Mouse (Mus musculus) bone marrow macrophage, adult 2 months (primary cell): ENCODE measurements around the gene Zfp866.

Source experiments
- CTCF ChIP-seq: IDR thresholded peaks from 2 replicates; pipeline ENCODE4 v1.5.1; 2012; ENCODE audit warnings: low read depth, mild to moderate bottlenecking, low read length, moderate library complexity
- POLR2A ChIP-seq: IDR thresholded peaks from 2 replicates; pipeline ENCODE4 v1.6.1; 2012; ENCODE audit warnings: mild to moderate bottlenecking, low read depth, low read length, borderline replicate concordance

- TF ChIP-seq POLR2A (no peak), CTCF (no peak)
These were observed 11.2 kb upstream of the Zfp866 start for GRCm38 (mm10) chr8:69802216-69802615.
